Mouse (Mus musculus): Measurements from ENCODE around the gene Rab40c. TPM values are rescaled to one million over a fixed set of nuclear protein-coding genes. Genes with fewer than 3 reads are reported as not detected.

Gene Rab40c
- total and polyA plus RNA-seq, 3 experiments, result 9.3 to 12.4 (median 10.8) TPM

DNA sequence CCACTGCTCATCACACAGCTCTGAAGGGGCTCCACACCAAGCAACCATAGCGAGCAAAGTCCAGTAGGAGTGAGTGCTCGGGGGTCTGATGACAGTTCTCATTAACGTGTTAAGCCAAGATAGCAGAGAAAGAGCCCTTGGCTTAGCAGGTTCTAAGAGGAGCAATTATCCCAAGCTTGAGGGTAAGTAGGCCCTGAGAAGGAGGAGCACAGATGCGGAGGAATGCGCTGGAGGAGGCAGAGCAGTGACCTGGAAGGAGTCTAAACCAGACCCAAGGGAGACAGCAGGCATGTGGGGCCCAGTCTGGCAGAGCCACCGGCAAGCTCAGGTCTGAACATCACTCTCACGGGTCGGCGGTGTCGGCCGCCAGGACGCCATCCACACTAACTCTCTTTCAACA is 23.6 kb downstream of the Rab40c start:
- no peak for ATAC-seq (ENCODE audit: extremely low read depth, insufficient number of reproducible peaks, low FRiP score, poor library complexity, severe bottlenecking)
- Histone ChIP-seq H3K4me3 (ENCODE audit: low read depth, low read length) (no peak overlapping the region), H3K36me3 (replicated peaks) (peaks cover 48% of the 10 kb centered on the region), H3K4me1 (ENCODE audit: insufficient read depth, low read depth, low read length) (peaks cover 13% of the 10 kb centered on the region), H3K27me3 (ENCODE audit: insufficient read depth, low read length) (no peaks in the 10 kb centered on the region), H3K9me3 (replicated peaks) (peaks cover 2% of the 10 kb centered on the region; the same call in 1 of the 2 replicates)
- TF ChIP-seq POLR2AphosphoS5 (IDR thresholded peaks at IDR 0.05; ENCODE audit: insufficient replicate concordance, low read depth, low read length) (no peak), GATA2 (IDR thresholded peaks at IDR 0.05; ENCODE audit: borderline replicate concordance, low read depth, low read length) (no peak), GATA1 (IDR thresholded peaks at IDR 0.05; ENCODE audit: borderline replicate concordance, low read length) (no peak), TAL1 (conservative IDR thresholded peaks at IDR 0.05; ENCODE audit: low read depth, low read length) (no peak)
- DNase-seq (ENCODE audit: low spot score), result no peak

DNA sequence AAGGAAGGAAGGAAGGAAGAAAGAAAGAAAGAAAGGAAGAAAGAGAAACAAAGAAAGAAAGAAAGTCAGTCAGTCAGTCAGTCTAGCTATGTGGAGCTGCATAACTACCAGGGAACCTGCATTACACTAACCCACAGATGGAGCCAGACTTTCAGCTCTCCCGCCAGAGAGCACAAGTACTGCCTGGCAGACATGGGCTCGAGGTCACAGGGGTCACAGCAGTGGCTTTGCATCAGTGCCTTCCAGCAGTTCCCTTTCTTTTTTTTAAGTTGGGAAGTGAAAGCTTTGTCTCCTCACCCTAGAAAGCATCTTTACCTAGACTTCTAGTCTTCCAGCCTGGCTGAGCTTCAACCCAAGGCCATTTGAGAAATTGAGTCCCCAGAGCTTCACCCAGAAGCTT is 24.1 kb downstream of the Rab40c start:
- Histone ChIP-seq H3K36me3 (replicated peaks) (peaks cover 48% of the 10 kb centered on the region), H3K9me3 (replicated peaks) (peaks cover under 1% of the 10 kb centered on the region; the same call in 1 of the 2 replicates), H3K4me1 (ENCODE audit: insufficient read depth, low read depth, low read length) (peaks cover 13% of the 10 kb centered on the region), H3K27me3 (ENCODE audit: insufficient read depth, low read length) (no peaks in the 10 kb centered on the region), H3K4me3 (ENCODE audit: low read depth, low read length) (no peak overlapping the region)
- DNase-seq (ENCODE audit: low spot score), result no peak
- ATAC-seq (ENCODE audit: extremely low read depth, insufficient number of reproducible peaks, low FRiP score, poor library complexity, severe bottlenecking), result no peak
- TF ChIP-seq TAL1 (conservative IDR thresholded peaks at IDR 0.05; ENCODE audit: low read depth, low read length), result no peak
- TF ChIP-seq GATA1 (IDR thresholded peaks at IDR 0.05; ENCODE audit: borderline replicate concordance, low read length), result no peak
- no peak for TF ChIP-seq CTCF (IDR thresholded peaks at IDR 0.05; ENCODE audit: low read depth, low read length)

DNA sequence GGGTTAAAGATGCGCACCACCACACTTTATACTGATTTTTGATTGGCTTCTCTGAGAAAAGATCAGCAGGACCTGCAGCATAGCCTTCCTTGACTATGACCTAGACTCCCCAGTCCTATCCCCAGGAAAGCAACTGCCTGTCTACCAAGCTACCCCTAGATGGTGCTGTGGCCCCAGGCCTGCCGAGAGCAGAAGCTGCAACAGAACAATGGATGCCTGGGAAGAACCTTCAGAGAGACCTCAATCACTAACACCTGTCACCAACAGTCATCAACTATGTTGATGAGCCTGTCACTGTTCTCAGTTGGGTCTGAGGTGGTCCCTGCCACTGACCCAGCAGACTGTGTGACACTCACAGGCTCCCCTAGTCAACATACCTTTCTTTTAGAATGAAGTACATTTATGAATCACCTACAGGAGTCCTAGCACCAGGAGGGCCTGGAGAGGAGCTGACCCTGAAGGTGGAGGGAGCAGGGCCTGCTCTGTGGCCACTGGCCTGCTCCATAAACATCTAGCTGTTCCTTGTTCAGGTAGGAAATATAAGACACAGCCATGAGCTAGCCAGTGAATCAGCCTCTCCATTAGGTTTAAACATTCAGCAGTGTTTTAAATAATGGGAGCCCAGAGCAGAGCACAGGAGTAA is 25.4 kb downstream of the Rab40c start:
- H3K9me3 ChIP-seq (replicated peaks), result no peaks in the 10 kb centered on the region
- no peaks in the 10 kb centered on the region for H3K27me3 ChIP-seq (ENCODE audit: insufficient read depth, low read length)
- peaks cover 50% of the 10 kb centered on the region for H3K36me3 ChIP-seq (replicated peaks)
- ATAC-seq (ENCODE audit: extremely low read depth, insufficient number of reproducible peaks, low FRiP score, poor library complexity, severe bottlenecking), result no peak
- DNase-seq (ENCODE audit: low spot score), result peak; percentile 67
- TF ChIP-seq CTCF (IDR thresholded peaks at IDR 0.05; ENCODE audit: low read depth, low read length), result peak; percentile 89
- TF ChIP-seq GATA1 (IDR thresholded peaks at IDR 0.05; ENCODE audit: borderline replicate concordance, low read length), result no peak
- H3K4me3 ChIP-seq (ENCODE audit: low read depth, low read length), result no peak overlapping the region
- H3K4me1 ChIP-seq (ENCODE audit: insufficient read depth, low read depth, low read length), result peaks cover 13% of the 10 kb centered on the region

DNA sequence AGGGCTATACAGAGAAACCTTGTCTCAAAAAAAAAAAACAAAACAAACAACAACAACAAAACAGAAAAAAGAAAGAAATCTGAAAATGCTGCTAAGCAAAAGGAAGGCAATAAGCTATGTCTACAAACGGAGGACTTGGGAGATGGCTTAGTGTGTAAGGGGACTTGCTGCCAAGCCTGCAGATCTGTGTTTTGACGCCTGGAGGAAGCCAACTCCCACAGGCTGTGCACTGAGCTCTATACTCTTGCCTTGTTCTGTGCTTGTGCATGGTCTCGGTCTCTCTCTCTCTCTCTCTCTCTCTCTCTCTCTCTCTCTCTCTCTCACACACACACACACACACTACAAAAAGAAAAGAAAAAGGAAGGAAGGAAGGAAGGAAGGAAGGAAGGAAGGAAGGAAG is 30.7 kb downstream of the Rab40c start:
- no peak for TF ChIP-seq GATA2 (IDR thresholded peaks at IDR 0.05; ENCODE audit: borderline replicate concordance, low read depth, low read length)
- TF ChIP-seq CTCF (IDR thresholded peaks at IDR 0.05; ENCODE audit: low read depth, low read length), result no peak
- no peak for TF ChIP-seq GATA1 (IDR thresholded peaks at IDR 0.05; ENCODE audit: borderline replicate concordance, low read length)
- Histone ChIP-seq H3K4me3 (ENCODE audit: low read depth, low read length) (no peak overlapping the region), H3K9me3 (replicated peaks) (no peaks in the 10 kb centered on the region), H3K36me3 (replicated peaks) (peaks cover 78% of the 10 kb centered on the region), H3K4me1 (ENCODE audit: insufficient read depth, low read depth, low read length) (peaks cover 12% of the 10 kb centered on the region), H3K27me3 (ENCODE audit: insufficient read depth, low read length) (no peaks in the 10 kb centered on the region)
- ATAC-seq (ENCODE audit: extremely low read depth, insufficient number of reproducible peaks, low FRiP score, poor library complexity, severe bottlenecking) (no peak), DNase-seq (ENCODE audit: low spot score) (no peak)

DNA sequence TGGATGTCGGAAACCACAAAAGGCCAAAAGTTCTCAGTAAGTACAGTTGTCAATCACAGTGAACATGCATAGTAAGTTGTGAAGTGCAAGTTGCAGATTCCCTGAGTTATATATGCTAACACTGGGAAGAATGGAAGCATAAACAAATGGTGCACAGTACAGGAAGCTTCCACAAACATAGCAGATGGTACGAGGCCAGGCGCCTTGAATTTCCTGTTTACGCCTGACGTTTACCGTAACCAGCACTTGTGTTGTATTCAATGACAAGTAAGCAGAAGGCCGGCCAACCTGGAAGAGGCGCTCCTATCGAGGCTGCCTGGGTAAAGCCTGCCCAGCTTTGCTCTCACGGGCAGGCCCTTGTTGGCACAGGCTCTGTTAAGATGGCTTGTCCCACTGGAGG is 32.1 kb downstream of the Rab40c start:
- TF ChIP-seq TAL1 (conservative IDR thresholded peaks at IDR 0.05; ENCODE audit: low read depth, low read length) (no peak), POLR2AphosphoS5 (IDR thresholded peaks at IDR 0.05; ENCODE audit: insufficient replicate concordance, low read depth, low read length) (no peak), GATA2 (IDR thresholded peaks at IDR 0.05; ENCODE audit: borderline replicate concordance, low read depth, low read length) (no peak), CTCF (IDR thresholded peaks at IDR 0.05; ENCODE audit: low read depth, low read length) (no peak)
- ATAC-seq (ENCODE audit: extremely low read depth, insufficient number of reproducible peaks, low FRiP score, poor library complexity, severe bottlenecking), result no peak

DNA sequence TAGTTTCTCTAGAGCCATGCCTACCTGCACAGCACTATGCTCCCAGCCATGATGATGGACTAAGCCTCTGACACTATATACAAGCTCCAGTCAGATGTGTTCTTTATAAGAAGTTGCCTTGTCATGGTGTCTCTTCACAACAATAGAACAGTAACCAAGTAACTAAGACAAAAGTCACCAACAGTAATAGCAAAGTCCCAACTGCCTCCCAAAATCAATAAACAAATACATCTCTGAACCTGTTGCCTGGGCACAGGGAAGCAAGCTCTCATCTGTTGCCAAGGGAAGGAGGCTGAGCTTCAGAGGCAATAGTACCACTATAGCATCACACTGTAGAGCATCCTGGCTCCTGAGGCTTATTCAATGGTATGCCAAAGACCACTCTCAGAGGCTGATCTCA is 32.7 kb downstream of the Rab40c start:
- ATAC-seq (ENCODE audit: extremely low read depth, insufficient number of reproducible peaks, low FRiP score, poor library complexity, severe bottlenecking) (no peak), DNase-seq (ENCODE audit: low spot score) (no peak)
- H3K4me3 ChIP-seq (ENCODE audit: low read depth, low read length), result no peak overlapping the region
- H3K4me1 ChIP-seq (ENCODE audit: insufficient read depth, low read depth, low read length), result peaks cover 12% of the 10 kb centered on the region
- peaks cover 96% of the 10 kb centered on the region for H3K36me3 ChIP-seq (replicated peaks)
- no peaks in the 10 kb centered on the region for H3K27me3 ChIP-seq (ENCODE audit: insufficient read depth, low read length)
- H3K9me3 ChIP-seq (replicated peaks), result no peaks in the 10 kb centered on the region
- TF ChIP-seq GATA2 (IDR thresholded peaks at IDR 0.05; ENCODE audit: borderline replicate concordance, low read depth, low read length) (no peak), GATA1 (IDR thresholded peaks at IDR 0.05; ENCODE audit: borderline replicate concordance, low read length) (no peak), CTCF (IDR thresholded peaks at IDR 0.05; ENCODE audit: low read depth, low read length) (no peak), TAL1 (conservative IDR thresholded peaks at IDR 0.05; ENCODE audit: low read depth, low read length) (no peak), POLR2AphosphoS5 (IDR thresholded peaks at IDR 0.05; ENCODE audit: insufficient replicate concordance, low read depth, low read length) (no peak)

More for the DNA sequence above, 32.1 kb downstream of the Rab40c start:
- Histone ChIP-seq H3K4me1 (ENCODE audit: insufficient read depth, low read depth, low read length) (peaks cover 12% of the 10 kb centered on the region), H3K9me3 (replicated peaks) (no peaks in the 10 kb centered on the region), H3K27me3 (ENCODE audit: insufficient read depth, low read length) (no peaks in the 10 kb centered on the region), H3K4me3 (ENCODE audit: low read depth, low read length) (no peak overlapping the region), H3K36me3 (replicated peaks) (peaks cover 89% of the 10 kb centered on the region)
- DNase-seq (ENCODE audit: low spot score), result no peak

DNA sequence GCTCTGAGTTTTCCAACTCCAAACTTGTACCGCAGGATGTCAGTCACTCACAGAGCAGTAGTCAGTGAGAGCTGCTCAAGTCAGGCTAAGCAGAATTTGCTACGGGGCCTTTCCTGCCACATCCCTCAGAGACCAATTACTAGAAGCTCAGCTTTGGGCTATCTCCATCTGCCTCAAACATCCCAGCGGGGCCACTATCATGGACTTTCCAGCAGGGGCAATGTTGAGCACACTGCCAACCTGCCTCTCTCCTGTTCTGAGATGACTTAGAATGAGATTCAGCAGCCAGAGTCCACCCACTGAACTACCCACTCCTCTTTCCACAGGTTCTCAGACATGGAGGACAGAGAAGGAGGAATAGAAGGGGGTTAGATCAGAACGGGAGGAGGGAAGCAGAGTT is 33.9 kb downstream of the Rab40c start:
- ATAC-seq (ENCODE audit: extremely low read depth, insufficient number of reproducible peaks, low FRiP score, poor library complexity, severe bottlenecking) (no peak), DNase-seq (ENCODE audit: low spot score) (no peak)
- H3K9me3 ChIP-seq (replicated peaks), result no peaks in the 10 kb centered on the region
- peaks cover 98% of the 10 kb centered on the region for H3K36me3 ChIP-seq (replicated peaks)
- H3K4me1 ChIP-seq (ENCODE audit: insufficient read depth, low read depth, low read length), result peaks cover 12% of the 10 kb centered on the region
- no peak overlapping the region for H3K4me3 ChIP-seq (ENCODE audit: low read depth, low read length)
- TF ChIP-seq GATA2 (IDR thresholded peaks at IDR 0.05; ENCODE audit: borderline replicate concordance, low read depth, low read length) (no peak), CTCF (IDR thresholded peaks at IDR 0.05; ENCODE audit: low read depth, low read length) (no peak), POLR2AphosphoS5 (IDR thresholded peaks at IDR 0.05; ENCODE audit: insufficient replicate concordance, low read depth, low read length) (no peak), TAL1 (conservative IDR thresholded peaks at IDR 0.05; ENCODE audit: low read depth, low read length) (no peak), GATA1 (IDR thresholded peaks at IDR 0.05; ENCODE audit: borderline replicate concordance, low read length) (no peak)
- H3K27me3 ChIP-seq (ENCODE audit: insufficient read depth, low read length), result no peaks in the 10 kb centered on the region

Data from G1E (cell line).